Mouse (Mus musculus): ENCODE measurements around the gene Xkr7.

Gene Xkr7
- long read RNA-seq, experiment 1, partial matches to known transcripts = 0 of 1 reads
- long read RNA-seq, experiment 1, other reads (novel, unspliced or antisense) = 1 of 1 reads
- long read RNA-seq, experiment 2 = 0 reads

- intact Hi-C loops (cut with DNase I) = no loop called here
These were observed at the start of gene Xkr7 for GRCm38 (mm10) chr2:153031126-153032082. TSS of gene Xkr7 (plus strand) at chr2:153031852.

GRCm38 (mm10) chr2:152985582-152985981 lies 46.1 kb upstream of the Xkr7 start:
- intact Hi-C loops (cut with DNase I) = no loop called here

GRCm38 (mm10) chr2:152991529-152991928 lies 40.1 kb upstream of the Xkr7 start:
- intact Hi-C loops (cut with DNase I) = no loop called here

- intact Hi-C loops (cut with DNase I) = no loop called here
These were observed 34.6 kb upstream of the Xkr7 start for GRCm38 (mm10) chr2:152997046-152997445.

GRCm38 (mm10) chr2:153002492-153003248 lies 29.0 kb upstream of the Xkr7 start:
- intact Hi-C loops (cut with DNase I) = no loop called here

- intact Hi-C loops (cut with DNase I) = no loop called here
These were observed 27.8 kb upstream of the Xkr7 start for GRCm38 (mm10) chr2:153003681-153004338.

GRCm38 (mm10) chr2:153005981-153006380 lies 25.7 kb upstream of the Xkr7 start:
- intact Hi-C loops (cut with DNase I) = loop anchor here (5.0 kb wide), 1 partner anchor 39 kb away; no protein-coding TSS in a partner anchor

GRCm38 (mm10) chr2:153009192-153009973 lies 22.3 kb upstream of the Xkr7 start:
- intact Hi-C loops (cut with DNase I) = loop anchor here (5.0 kb wide), 1 partner anchor 42 kb away; no protein-coding TSS in a partner anchor

GRCm38 (mm10) chr2:153013724-153014515 lies 17.7 kb upstream of the Xkr7 start:
- intact Hi-C loops (cut with DNase I) = no loop called here

GRCm38 (mm10) chr2:153014758-153015593 lies 16.7 kb upstream of the Xkr7 start, which contains the start of gene Pdrg1:
TSS of gene Pdrg1 (minus strand) at chr2:153015427.
- intact Hi-C loops (cut with DNase I) = loop anchor here (5.0 kb wide), 2 partner anchors 78 to 98 kb away; no protein-coding TSS in a partner anchor

- intact Hi-C loops (cut with DNase I) = loop anchor here (5.0 kb wide), 2 partner anchors 79 to 99 kb away; no protein-coding TSS in a partner anchor
These were observed 15.8 kb upstream of the Xkr7 start for GRCm38 (mm10) chr2:153015804-153016203.

- intact Hi-C loops (cut with DNase I) = loop anchor here (5.0 kb wide), 2 partner anchors 79 to 99 kb away; no protein-coding TSS in a partner anchor
These were observed 14.9 kb upstream of the Xkr7 start for GRCm38 (mm10) chr2:153016786-153017185.

GRCm38 (mm10) chr2:153019355-153019754 lies 12.3 kb upstream of the Xkr7 start:
- intact Hi-C loops (cut with DNase I) = loop anchor here (5.0 kb wide), 2 partner anchors 82 to 102 kb away; no protein-coding TSS in a partner anchor

GRCm38 (mm10) chr2:153021163-153021562 lies 10.5 kb upstream of the Xkr7 start:
- intact Hi-C loops (cut with DNase I) = no loop called here

GRCm38 (mm10) chr2:153022855-153023254 lies 8.8 kb upstream of the Xkr7 start:
- intact Hi-C loops (cut with DNase I) = no loop called here

GRCm38 (mm10) chr2:153026052-153026451 lies 5.6 kb upstream of the Xkr7 start:
- intact Hi-C loops (cut with DNase I) = no loop called here

- intact Hi-C loops (cut with DNase I) = no loop called here
These were observed 4.2 kb upstream of the Xkr7 start for GRCm38 (mm10) chr2:153027501-153027900.

GRCm38 (mm10) chr2:153030422-153030821 lies 1.2 kb upstream of the Xkr7 start:
- intact Hi-C loops (cut with DNase I) = no loop called here

Measured in adrenal gland (tissue).